Mouse (Mus musculus) ES-CJ7 (cell line): Measurements from ENCODE around the gene Clk3.
"Not testable (repeated sequence)": the region's sequence is repeated elsewhere in the genome, so short reads cannot be mapped to it uniquely, and the experiment has no call there.

Source experiments
- DNase-seq: peaks from one replicate; pipeline ENCODE4 v3.0.0; 2011; ENCODE audit warnings: low read depth, low spot score

Clk3 gene

GRCm38 (mm10) chr9:57723796-57724195, 41.9 kb downstream of the Clk3 start:
- DNase-seq = no peak

DNA sequence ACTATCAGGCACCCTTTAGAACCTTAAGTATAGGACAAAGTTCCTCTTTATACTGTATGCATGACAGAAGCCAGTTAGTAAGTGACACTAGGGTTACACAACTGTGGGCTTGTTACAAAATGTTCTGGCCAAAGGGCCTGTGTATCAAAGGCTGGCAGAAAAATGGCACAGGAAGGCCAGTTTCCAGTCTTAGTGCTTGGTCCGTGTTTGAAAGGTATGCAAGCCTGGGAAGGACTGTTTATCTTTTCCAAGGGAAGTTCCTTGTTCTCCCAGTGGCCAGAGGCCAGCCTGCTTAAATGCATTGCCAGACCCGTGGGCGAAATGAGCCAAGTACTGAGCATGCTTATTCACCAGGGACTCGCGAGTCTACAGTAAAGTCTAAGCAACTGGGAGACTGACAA, 42.3 kb downstream of the Clk3 start:
- DNase-seq = no peak

DNA sequence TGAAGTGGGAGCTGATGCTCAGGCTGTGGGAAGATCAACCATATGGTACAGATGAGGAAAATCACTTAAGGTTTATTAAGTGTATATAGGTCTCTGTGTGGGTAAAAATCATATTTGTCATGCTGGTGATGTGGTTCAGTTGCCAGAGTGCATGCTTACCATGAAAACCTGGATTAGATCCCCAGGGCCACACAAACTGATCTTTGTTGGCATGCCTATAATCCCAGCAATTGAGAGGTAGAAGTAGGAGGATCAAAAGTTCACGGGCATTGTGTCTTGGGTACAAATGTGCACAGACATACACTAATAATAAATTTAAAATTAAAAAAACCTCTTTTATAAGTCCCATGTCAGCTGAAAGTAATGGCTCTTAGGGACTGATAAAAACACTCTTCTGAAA, 43.3 kb downstream of the Clk3 start:
- no peak for DNase-seq

DNA sequence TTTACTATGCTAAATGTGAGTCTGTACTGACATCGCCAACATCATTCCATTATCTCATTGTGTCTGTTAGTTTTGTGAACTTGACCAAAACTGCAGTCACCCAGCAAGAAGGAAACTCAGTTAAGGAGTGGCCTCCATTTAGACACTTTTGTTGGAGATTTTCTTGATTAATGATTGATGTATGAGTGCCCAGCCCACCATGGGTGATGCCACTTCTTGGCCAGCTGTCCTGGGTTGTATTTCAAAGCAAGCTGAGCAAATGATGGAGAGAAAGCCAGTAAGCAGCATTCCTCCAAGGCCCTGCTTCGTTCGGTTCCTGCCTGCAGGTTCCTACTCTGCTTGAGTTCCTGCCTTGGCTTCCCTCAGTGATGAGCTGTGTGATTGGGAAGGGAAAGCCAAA, 44.9 kb downstream of the Clk3 start:
- no peak for DNase-seq

- no peak for DNase-seq
These were observed 47.3 kb downstream of the Clk3 start for GRCm38 (mm10) chr9:57718408-57718807.

- peak; percentile 58 for DNase-seq
These were observed 53.5 kb downstream of the Clk3 start for GRCm38 (mm10) chr9:57712194-57712593.

DNA sequence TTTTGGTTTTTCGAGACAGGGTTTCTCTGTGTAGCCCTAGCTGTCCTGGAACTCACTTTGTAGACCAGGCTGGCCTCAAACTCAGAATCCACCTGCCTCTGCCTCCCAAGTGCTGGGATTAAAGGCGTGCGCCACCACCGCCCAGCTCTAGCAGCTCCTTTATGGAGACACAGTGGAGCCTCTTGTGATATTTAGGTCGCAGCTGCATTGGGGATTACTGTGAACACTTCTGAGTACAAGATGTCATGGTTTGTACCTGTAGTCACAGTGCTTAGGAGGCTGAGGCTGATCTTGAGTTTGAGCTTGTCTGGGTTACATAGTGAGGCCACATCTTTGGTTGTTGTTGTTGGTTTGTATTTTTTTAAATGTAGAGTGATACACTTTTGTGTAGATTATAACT, 55.4 kb downstream of the Clk3 start:
- not testable (repeated sequence) for DNase-seq

DNA sequence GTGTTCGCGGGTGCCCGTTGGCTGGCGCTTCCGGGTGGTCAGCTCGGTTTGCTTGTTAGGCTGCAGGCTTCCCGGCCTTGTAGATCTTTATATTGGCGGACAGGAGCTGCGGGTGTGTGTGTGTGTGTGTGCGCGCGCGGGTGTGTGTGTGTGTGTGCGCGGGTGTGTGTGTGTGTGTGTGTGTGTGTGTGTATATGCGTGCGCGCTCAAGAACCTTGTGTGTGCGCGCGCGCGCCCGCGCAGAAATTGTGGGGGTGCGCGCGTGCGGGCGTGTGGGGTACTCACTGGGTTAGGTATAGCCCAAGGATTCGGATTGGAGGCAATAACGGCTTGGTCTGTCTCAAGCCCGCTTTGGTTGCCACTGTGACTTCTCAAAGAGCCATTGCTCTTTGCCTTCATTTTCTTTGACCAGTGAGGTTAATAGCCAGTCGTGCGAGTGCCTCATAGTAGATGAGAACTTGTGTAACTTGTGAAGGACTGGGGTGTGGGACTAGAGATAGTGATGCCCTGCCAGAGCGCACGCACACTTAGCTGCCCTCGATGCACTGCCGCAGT, 56.9 kb downstream of the Clk3 start:
- peak; percentile 32 for DNase-seq

- peak; percentile 86 for DNase-seq
These were observed 57.5 kb downstream of the Clk3 start, which contains the start of gene Edc3 for GRCm38 (mm10) chr9:57708068-57708719. Gene Edc3 (plus strand): TSS chr9:57708540.

DNA sequence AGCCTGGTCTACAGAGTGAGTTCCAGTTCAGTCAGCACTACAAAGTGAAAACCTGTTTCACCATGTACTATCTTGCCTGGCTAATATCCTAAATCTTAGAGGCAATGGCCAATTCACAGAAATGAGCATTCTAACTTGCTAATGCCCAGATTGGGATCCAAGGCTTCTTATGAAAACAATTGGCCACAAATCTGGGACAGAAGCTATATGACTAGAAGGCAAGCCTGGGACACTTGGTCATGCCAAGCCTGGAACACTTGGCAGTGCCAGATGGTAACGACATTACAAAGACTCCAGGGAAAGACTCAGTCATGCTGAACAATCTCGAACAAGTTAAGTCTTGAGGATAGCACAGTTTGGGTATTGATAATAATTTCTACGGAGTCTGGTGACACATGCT, 59.2 kb downstream of the Clk3 start:
- DNase-seq = no peak
